Mouse (Mus musculus) macrophage (primary cell): ENCODE data around the gene Fam189a1. TPM values are rescaled to one million over a fixed set of nuclear protein-coding genes. Genes with fewer than 3 reads are reported as not detected.

Experiments
- H3K27ac ChIP-seq: fragments of 350-480 bp; formaldehyde crosslinking; 2 replicates; pipeline ENCODE4 v1.9.0; 2021
- H3K36me3 ChIP-seq: fragments of 350-480 bp; formaldehyde crosslinking; 2 replicates; pipeline ENCODE4 v1.9.0; 2021; ENCODE audit errors: inconsistent target
- H3K4me3 ChIP-seq: fragments of 350-480 bp; formaldehyde crosslinking; 2 replicates; pipeline ENCODE4 v1.9.0; 2021; ENCODE audit errors: inconsistent target
- H3K79me2 ChIP-seq: fragments of 350-480 bp; formaldehyde crosslinking; 2 replicates; pipeline ENCODE4 v1.9.0; 2021; ENCODE audit errors: inconsistent target
- WGBS: methylation state at CpG from one replicate; pipeline ENCODE4 v1.1.7; 2026; ENCODE audit warnings: inconsistent platforms; ENCODE audit not compliant: missing documents; 5-methylcytosine and 5-hydroxymethylcytosine counted together
- polyA plus RNA-seq: library from polyadenylated mRNA; stranded (reverse); fragments of 250-400 nt; gene quantifications from 3 replicates; pipeline ENCODE4 v1.2.4, GENCODE M21; 2018; ENCODE audit warnings: inconsistent platforms

Fam189a1 gene
- polyA plus RNA-seq, 1 experiment from 2014 or later = not detected

DNA sequence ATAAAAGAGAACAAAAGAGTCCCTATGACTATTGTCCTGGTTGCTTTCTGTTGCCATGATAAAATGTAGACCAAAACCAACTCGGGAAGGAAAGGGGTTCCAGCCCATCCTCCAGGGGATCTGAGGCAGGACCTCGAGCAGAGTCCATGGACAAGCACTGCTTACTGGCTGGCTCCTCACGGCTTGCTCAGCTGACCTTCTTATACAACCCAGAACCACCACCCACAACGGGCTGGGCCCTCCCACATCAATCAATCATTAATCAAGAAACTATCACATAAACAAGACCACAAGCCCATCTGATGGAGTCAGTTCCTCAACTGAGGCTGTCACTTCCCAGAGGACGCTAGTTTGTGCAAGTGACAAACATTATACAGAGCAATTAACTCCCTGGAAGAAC, 16.3 kb downstream of the Fam189a1 start:
- no peaks in the 10 kb centered on the region for H3K79me2 ChIP-seq
- H3K4me3 ChIP-seq = no peak overlapping the region
- WGBS = 53% methylated on average over 5 of the region's 5 CpGs
- H3K27ac ChIP-seq = no peak overlapping the region
- H3K36me3 ChIP-seq = no peaks in the 10 kb centered on the region

- no peak overlapping the region for H3K4me3 ChIP-seq
- no peak overlapping the region for H3K27ac ChIP-seq
- WGBS = 87% methylated on average over 3 of the region's 3 CpGs
- no peaks in the 10 kb centered on the region for H3K79me2 ChIP-seq
- H3K36me3 ChIP-seq = no peaks in the 10 kb centered on the region
These were observed 32.6 kb downstream of the Fam189a1 start for GRCm38 (mm10) chr7:65123766-65124165.

DNA sequence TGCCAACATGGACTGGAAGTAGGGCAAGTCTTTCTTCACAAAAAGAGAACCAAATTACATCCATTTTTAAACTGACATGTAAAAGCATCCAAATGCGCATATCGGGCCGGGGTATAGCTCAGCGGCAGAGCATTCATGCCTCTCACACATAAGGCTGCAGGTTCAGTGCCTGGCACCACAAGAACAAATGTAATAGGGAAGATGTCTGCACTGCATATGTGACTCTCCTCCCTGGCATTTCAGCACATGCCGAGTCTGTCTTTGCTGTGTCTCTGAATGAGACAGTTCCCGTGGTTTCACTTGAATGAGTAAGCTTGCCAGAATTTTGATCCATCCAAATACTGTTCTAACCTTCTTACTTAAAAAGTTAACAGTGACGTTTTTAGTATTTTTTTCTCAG, 39.5 kb downstream of the Fam189a1 start:
- H3K4me3 ChIP-seq = no peak overlapping the region
- H3K27ac ChIP-seq = no peak overlapping the region
- H3K36me3 ChIP-seq = no peaks in the 10 kb centered on the region
- WGBS = 97% methylated on average over 7 of the region's 7 CpGs
- H3K79me2 ChIP-seq = no peaks in the 10 kb centered on the region

DNA sequence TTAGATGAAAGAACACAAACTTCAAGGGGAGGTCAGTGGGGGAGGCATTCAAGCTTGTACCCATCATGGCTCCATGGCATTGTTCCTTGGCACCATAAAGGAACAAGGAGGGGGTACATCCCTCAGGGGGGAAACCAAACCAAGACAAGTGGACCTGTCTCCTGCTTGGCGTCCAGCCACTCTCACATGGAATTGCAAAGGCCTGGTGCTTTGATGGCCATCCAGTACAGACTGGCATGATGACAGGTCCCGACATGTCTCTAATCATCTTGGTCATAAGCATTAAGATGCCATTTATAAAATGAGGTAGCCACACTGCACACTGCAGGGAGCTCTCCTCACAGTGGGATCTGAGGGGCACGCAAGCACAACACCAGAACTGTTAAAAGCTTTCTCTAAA, 41.0 kb downstream of the Fam189a1 start:
- Histone ChIP-seq H3K4me3 (no peak overlapping the region), H3K36me3 (no peaks in the 10 kb centered on the region), H3K27ac (no peak overlapping the region), H3K79me2 (no peaks in the 10 kb centered on the region)
- WGBS = 84% methylated on average over 3 of the region's 3 CpGs

- Histone ChIP-seq H3K4me3 (no peak overlapping the region), H3K27ac (no peak overlapping the region), H3K79me2 (no peaks in the 10 kb centered on the region), H3K36me3 (no peaks in the 10 kb centered on the region)
- WGBS = 94% methylated on average over 9 of the region's 9 CpGs
These were observed 44.7 kb downstream of the Fam189a1 start for GRCm38 (mm10) chr7:65111664-65112063.

DNA sequence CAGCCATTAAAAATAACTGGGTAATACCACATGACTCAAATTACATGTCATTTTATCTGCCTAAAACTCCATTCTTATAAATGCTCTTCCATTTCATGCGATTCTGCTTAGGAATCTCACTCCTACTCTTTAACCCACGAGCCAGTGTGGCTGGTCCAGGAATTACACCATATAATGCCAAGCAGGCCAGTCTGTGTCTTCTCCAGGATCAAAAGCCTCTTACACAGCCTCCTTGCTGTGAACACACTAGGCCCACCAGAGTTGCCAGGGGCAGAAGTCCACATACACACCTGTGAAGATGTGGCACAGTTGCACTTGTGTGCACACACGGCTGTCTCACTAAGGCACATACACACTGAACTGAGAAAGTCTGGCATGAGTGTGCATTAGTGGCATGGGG, 50.8 kb downstream of the Fam189a1 start:
- Histone ChIP-seq H3K27ac (no peak overlapping the region), H3K36me3 (no peaks in the 10 kb centered on the region), H3K4me3 (no peak overlapping the region), H3K79me2 (no peaks in the 10 kb centered on the region)
- 89% methylated on average over 3 of the region's 3 CpGs for WGBS

GRCm38 (mm10) chr7:65105097-65105467, 51.3 kb downstream of the Fam189a1 start:
- Histone ChIP-seq H3K79me2 (no peaks in the 10 kb centered on the region), H3K27ac (no peak overlapping the region), H3K4me3 (no peak overlapping the region), H3K36me3 (no peaks in the 10 kb centered on the region)
- WGBS = 84% methylated on average over 4 of the region's 4 CpGs

- no peak overlapping the region for H3K4me3 ChIP-seq
- H3K79me2 ChIP-seq = no peaks in the 10 kb centered on the region
- 79% methylated on average over 17 of the region's 17 CpGs for WGBS
- H3K36me3 ChIP-seq = no peaks in the 10 kb centered on the region
- no peak overlapping the region for H3K27ac ChIP-seq
These were observed 51.9 kb downstream of the Fam189a1 start for GRCm38 (mm10) chr7:65104207-65105096.

DNA sequence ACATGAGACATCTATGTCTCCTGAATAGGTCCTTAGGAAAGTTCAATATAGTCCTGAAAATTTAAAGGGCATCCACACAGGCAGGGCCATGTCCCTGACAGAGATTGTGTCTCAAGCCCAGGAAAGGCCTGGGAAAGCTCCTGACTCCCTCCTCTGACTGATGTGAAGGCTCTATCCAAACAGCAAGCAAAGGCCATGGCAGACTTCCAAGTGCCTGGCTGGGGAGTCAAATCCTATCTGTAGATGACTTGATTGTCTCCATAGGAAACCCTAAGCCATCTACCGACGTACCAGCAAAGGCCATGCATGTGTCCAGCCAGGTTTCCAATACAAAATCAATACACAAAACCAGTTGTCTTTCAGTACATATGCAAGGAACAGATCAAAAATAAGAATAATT, 54.7 kb downstream of the Fam189a1 start:
- Histone ChIP-seq H3K4me3 (no peak overlapping the region), H3K27ac (no peak overlapping the region), H3K79me2 (no peaks in the 10 kb centered on the region), H3K36me3 (no peaks in the 10 kb centered on the region)
- WGBS = 97% methylated on average over 2 of the region's 2 CpGs

GRCm38 (mm10) chr7:65097708-65098107, 58.7 kb downstream of the Fam189a1 start:
- H3K36me3 ChIP-seq = no peaks in the 10 kb centered on the region
- WGBS = 53% methylated on average over 14 of the region's 14 CpGs
- no peak overlapping the region for H3K27ac ChIP-seq
- no peaks in the 10 kb centered on the region for H3K79me2 ChIP-seq
- no peak overlapping the region for H3K4me3 ChIP-seq

- H3K27ac ChIP-seq = no peak overlapping the region
- 77% methylated on average over 5 of the region's 5 CpGs for WGBS
- no peaks in the 10 kb centered on the region for H3K79me2 ChIP-seq
- H3K4me3 ChIP-seq = no peak overlapping the region
- no peaks in the 10 kb centered on the region for H3K36me3 ChIP-seq
These were observed 60.7 kb downstream of the Fam189a1 start for GRCm38 (mm10) chr7:65095631-65096107.

GRCm38 (mm10) chr7:65093314-65093713, 63.1 kb downstream of the Fam189a1 start:
- H3K4me3 ChIP-seq = no peak overlapping the region
- 83% methylated on average over 4 of the region's 4 CpGs for WGBS
- no peaks in the 10 kb centered on the region for H3K79me2 ChIP-seq
- no peak overlapping the region for H3K27ac ChIP-seq
- no peaks in the 10 kb centered on the region for H3K36me3 ChIP-seq

DNA sequence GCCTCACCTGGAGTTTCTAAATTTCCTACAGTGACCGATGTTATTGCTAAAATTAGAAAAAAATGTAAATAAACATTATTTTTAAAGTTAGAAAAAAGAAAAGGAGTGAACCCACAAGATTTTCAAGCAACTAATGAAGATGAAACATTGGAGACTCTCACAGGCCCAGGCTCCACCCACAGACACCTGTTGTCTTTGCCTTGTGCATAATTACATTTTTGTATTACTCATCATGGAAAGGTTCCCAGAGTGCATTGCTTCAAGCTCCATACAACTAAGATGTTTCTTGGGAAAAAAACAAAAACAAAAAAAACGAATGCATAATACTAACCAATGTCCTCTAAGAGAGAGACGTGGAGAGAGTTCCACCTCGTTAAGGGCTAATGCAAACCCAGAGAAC, 64.9 kb downstream of the Fam189a1 start:
- no peak overlapping the region for H3K4me3 ChIP-seq
- H3K79me2 ChIP-seq = no peaks in the 10 kb centered on the region
- H3K27ac ChIP-seq = no peak overlapping the region
- H3K36me3 ChIP-seq = no peaks in the 10 kb centered on the region
- 86% methylated on average over 4 of the region's 4 CpGs for WGBS

DNA sequence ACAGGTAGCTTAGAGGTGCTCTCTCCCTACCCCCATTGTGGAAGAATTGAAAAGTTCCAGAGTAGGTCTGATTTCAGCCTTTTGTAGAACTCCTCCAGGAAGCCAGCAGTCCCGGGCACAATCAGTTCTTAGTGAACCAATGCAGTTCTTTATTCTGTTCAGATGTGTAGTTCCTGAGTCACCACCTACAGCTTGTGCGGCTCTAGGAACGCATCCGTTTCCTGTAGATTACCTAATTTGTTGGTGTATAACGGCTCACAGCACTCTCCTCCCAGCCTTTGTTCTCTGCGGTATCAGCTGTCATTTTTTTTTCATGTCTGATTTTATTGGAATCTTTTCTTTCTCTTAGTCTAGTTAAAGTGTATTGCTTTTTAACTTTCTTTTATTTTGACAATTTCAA, 70.4 kb downstream of the Fam189a1 start:
- Histone ChIP-seq H3K36me3 (no peaks in the 10 kb centered on the region), H3K4me3 (no peak overlapping the region), H3K27ac (no peak overlapping the region), H3K79me2 (no peaks in the 10 kb centered on the region)
- WGBS = 21% methylated on average over 6 of the region's 6 CpGs

DNA sequence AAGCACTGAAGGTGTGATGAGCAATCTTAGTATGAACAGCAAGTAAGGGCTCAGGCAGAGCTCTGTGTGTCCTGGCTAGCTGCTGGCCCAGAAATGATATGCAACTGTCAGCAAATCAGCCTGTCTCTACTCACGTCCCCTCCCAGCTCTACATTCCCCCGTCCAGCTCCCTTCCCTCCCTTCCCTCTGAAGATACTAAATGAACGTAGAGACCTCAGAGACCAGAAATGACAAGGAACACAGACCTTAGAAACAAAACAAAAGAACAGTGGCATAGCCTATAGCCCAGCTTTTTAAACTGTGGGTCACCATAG, 73.6 kb downstream of the Fam189a1 start:
- H3K36me3 ChIP-seq = no peaks in the 10 kb centered on the region
- no peak overlapping the region for H3K4me3 ChIP-seq
- WGBS = 84% methylated on average over 3 of the region's 3 CpGs
- H3K79me2 ChIP-seq = no peaks in the 10 kb centered on the region
- no peak overlapping the region for H3K27ac ChIP-seq
